Mouse (Mus musculus): ENCODE data around the gene Sass6.
"Not testable (repeated sequence)": the region's sequence is repeated elsewhere in the genome, so short reads cannot be mapped to it uniquely, and the experiment has no call there.

Sass6 gene

GRCm38 (mm10) chr3:116661288-116661869 is 66.6 kb downstream of the Sass6 start:
- no peaks in the 10 kb centered on the region for H3K9me3 ChIP-seq (ENCODE audit: low read length)
- H3K4me3 ChIP-seq (replicated peaks; ENCODE audit: low read length), result peak overlapping the region; percentile 93
- TF ChIP-seq NANOG (IDR thresholded peaks at IDR 0.05; ENCODE audit: borderline replicate concordance, low read length), result no peak
- TF ChIP-seq CTCF (conservative IDR thresholded peaks at IDR 0.05; ENCODE audit: low read length), result no peak
- no peak for TF ChIP-seq POU5F1 (IDR thresholded peaks at IDR 0.05; ENCODE audit: borderline replicate concordance, low read length)
- H3K36me3 ChIP-seq (ENCODE audit: insufficient read depth, low read length), result peaks cover 2% of the 10 kb centered on the region; the same call in 1 of the 2 replicates
- no peaks in the 10 kb centered on the region for H3K27me3 ChIP-seq (ENCODE audit: insufficient read depth, low read length)
- peaks cover 81% of the 10 kb centered on the region for H3K4me1 ChIP-seq (replicated peaks; ENCODE audit: low read depth, low read length)

- Histone ChIP-seq H3K4me3 (replicated peaks; ENCODE audit: low read length) (peak overlapping the region; percentile 93), H3K36me3 (ENCODE audit: insufficient read depth, low read length) (peaks cover 2% of the 10 kb centered on the region; the same call in 1 of the 2 replicates), H3K4me1 (replicated peaks; ENCODE audit: low read depth, low read length) (peaks cover 78% of the 10 kb centered on the region), H3K27me3 (ENCODE audit: insufficient read depth, low read length) (no peaks in the 10 kb centered on the region), H3K9me3 (ENCODE audit: low read length) (no peaks in the 10 kb centered on the region)
- TF ChIP-seq POU5F1 (IDR thresholded peaks at IDR 0.05; ENCODE audit: borderline replicate concordance, low read length) (no peak), NANOG (IDR thresholded peaks at IDR 0.05; ENCODE audit: borderline replicate concordance, low read length) (no peak), CTCF (conservative IDR thresholded peaks at IDR 0.05; ENCODE audit: low read length) (no peak)
These were observed 67.2 kb downstream of the Sass6 start for GRCm38 (mm10) chr3:116661870-116662414.

GRCm38 (mm10) chr3:116662463-116662863 is 67.7 kb downstream of the Sass6 start, which contains the start of gene Mfsd14a:
Gene Mfsd14a (minus strand): TSS chr3:116662677.
- peak within 1 kb of the TSS; percentile 93 for H3K4me3 ChIP-seq (replicated peaks; ENCODE audit: low read length)
- peaks cover 72% of the 10 kb centered on the region for H3K4me1 ChIP-seq (replicated peaks; ENCODE audit: low read depth, low read length)
- no peak for TF ChIP-seq NANOG (IDR thresholded peaks at IDR 0.05; ENCODE audit: borderline replicate concordance, low read length)
- peaks cover 2% of the 10 kb centered on the region; the same call in 1 of the 2 replicates for H3K36me3 ChIP-seq (ENCODE audit: insufficient read depth, low read length)
- H3K27me3 ChIP-seq (ENCODE audit: insufficient read depth, low read length), result no peaks in the 10 kb centered on the region
- H3K9me3 ChIP-seq (ENCODE audit: low read length), result no peaks in the 10 kb centered on the region

GRCm38 (mm10) chr3:116664281-116664680 is 69.5 kb downstream of the Sass6 start:
- H3K4me3 ChIP-seq (replicated peaks; ENCODE audit: low read length); H3K27me3 ChIP-seq (ENCODE audit: insufficient read depth, low read length); H3K36me3 ChIP-seq (ENCODE audit: insufficient read depth, low read length); H3K9me3 ChIP-seq (ENCODE audit: low read length): not testable (repeated sequence)
- H3K4me1 ChIP-seq (replicated peaks; ENCODE audit: low read depth, low read length), result peaks cover 62% of the 10 kb centered on the region
